Mouse (Mus musculus): ENCODE data around the gene Zic2.
A peak's percentile ranks its signal among the peaks of the same experiment; 100 is the strongest.

Zic2 gene

GRCm38 (mm10) chr14:122492015-122492414 lies 16.8 kb downstream of the Zic2 start:
- no peak for DNase-seq (ENCODE audit: low read depth, low spot score)

GRCm38 (mm10) chr14:122509058-122509457 lies 33.8 kb downstream of the Zic2 start:
- peak; percentile 46 for DNase-seq (ENCODE audit: low read depth, low spot score)

- DNase-seq (ENCODE audit: low read depth, low spot score), result no peak
These were observed 36.3 kb downstream of the Zic2 start for GRCm38 (mm10) chr14:122511519-122511918.

- DNase-seq (ENCODE audit: low read depth, low spot score), result peak; percentile 75
These were observed 38.3 kb downstream of the Zic2 start for GRCm38 (mm10) chr14:122513511-122514036.

- DNase-seq (ENCODE audit: low read depth, low spot score), result no peak
These were observed 53.2 kb downstream of the Zic2 start for GRCm38 (mm10) chr14:122528475-122528874.

Measured in 3T3-L1 (cell line).